Mouse (Mus musculus): ENCODE results near the gene Kcnk7.

DNA sequence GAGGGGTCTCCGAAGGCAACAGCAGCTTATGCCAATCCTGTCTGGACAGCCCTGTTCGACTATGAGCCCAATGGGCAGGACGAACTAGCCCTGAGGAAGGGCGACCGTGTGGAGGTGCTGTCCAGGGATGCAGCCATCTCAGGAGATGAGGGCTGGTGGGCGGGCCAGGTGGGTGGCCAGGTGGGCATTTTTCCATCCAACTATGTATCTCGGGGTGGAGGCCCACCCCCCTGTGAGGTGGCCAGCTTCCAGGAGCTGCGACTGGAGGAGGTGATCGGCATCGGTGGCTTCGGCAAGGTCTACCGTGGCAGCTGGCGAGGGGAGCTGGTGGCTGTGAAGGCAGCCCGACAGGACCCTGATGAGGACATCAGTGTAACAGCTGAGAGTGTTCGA, 13.8 kb upstream of the Kcnk7 start:
- TF ChIP-seq EP300 (IDR thresholded peaks at IDR 0.05) (no peak), CTCF (IDR thresholded peaks at IDR 0.05) (no peak)

All from lung, postnatal 0 days (tissue).